Mouse (Mus musculus) midbrain, embryonic 14.5 days (tissue): Measurements from ENCODE around the gene Ect2. TPM values are rescaled to one million over a fixed set of nuclear protein-coding genes. Genes with fewer than 3 reads are reported as not detected.
A peak's percentile ranks its signal among the peaks of the same experiment; 100 is the strongest.

ENCODE experiments used
- ATAC-seq: fragments of 200-750 bp; cut with Nextera tagmentation; 2 replicates; pipeline ENCODE4 v1.8.0; 2017; ENCODE audit warnings: moderate number of reproducible peaks, moderate library complexity; ENCODE audit not compliant: low FRiP score, low TSS enrichment
- DNase-seq: peaks from one replicate; pipeline ENCODE4 v3.0.0-alpha.2; 2015
- H3K27ac ChIP-seq: fragments of 300-500 bp; sonication (generic); replicated peaks from 2 replicates; pipeline ENCODE4 v1.5.1; 2014; ENCODE audit warnings: mild to moderate bottlenecking, low read depth, low read length, moderate library complexity
- H3K27me3 ChIP-seq: fragments of 300-500 bp; sonication (generic); 2 replicates; pipeline ENCODE4 v1.6.1; 2014; ENCODE audit warnings: low read length, control low read depth, mixed read lengths; ENCODE audit not compliant: control insufficient read depth, insufficient read depth
- H3K36me3 ChIP-seq: fragments of 300-500 bp; sonication (generic); 2 replicates; pipeline ENCODE4 v1.6.1; 2014; ENCODE audit warnings: low read length, control low read depth; ENCODE audit not compliant: control insufficient read depth, insufficient read depth
- H3K4me1 ChIP-seq: fragments of 300-500 bp; sonication (generic); 2 replicates; pipeline ENCODE4 v1.6.1; 2014; ENCODE audit warnings: mild to moderate bottlenecking, antibody characterized with exemption, low read length, control low read depth; ENCODE audit not compliant: control insufficient read depth, insufficient read depth
- H3K4me2 ChIP-seq: fragments of 300-500 bp; sonication (generic); 2 replicates; pipeline ENCODE4 v1.6.1; 2014; ENCODE audit warnings: mild to moderate bottlenecking, low read length, moderate library complexity
- H3K4me3 ChIP-seq: fragments of 300-500 bp; sonication (generic); replicated peaks from 2 replicates; pipeline ENCODE4 v1.5.1; 2014; ENCODE audit warnings: low read depth, low read length
- H3K9ac ChIP-seq: fragments of 300-500 bp; sonication (generic); replicated peaks from 2 replicates; pipeline ENCODE4 v1.6.1; 2014; ENCODE audit warnings: mild to moderate bottlenecking, low read length, moderate library complexity
- H3K9me3 ChIP-seq: fragments of 300-500 bp; sonication (generic); 2 replicates; pipeline ENCODE4 v1.6.1; 2016; ENCODE audit warnings: low read length, control low read depth, mixed read lengths; ENCODE audit not compliant: control insufficient read depth
- WGBS: fragments of 180-500 bp; shearing (Covaris S2); extraction: QIAGEN DNeasy Blood & Tissue Kit; methylation state at CpG from one replicate; pipeline ENCODE4 v1.1.7; 2014; 5-methylcytosine and 5-hydroxymethylcytosine counted together
- polyA plus RNA-seq: library from polyadenylated mRNA; unstranded; fragments of >200 nt; fragmentation: Nextera tagmentation; extraction: Ambion mirVana; gene quantifications from 2 replicates; pipeline ENCODE4 v1.2.1, GENCODE M21; 2014

Ect2 gene
- polyA plus RNA-seq, 1 experiment from 2014 or later = 16.9 TPM

GRCm38 (mm10) chr3:27153191-27153671 lies 447 bp downstream of the Ect2 start:
- peak; percentile 44; the same call in 1 of the 2 replicates for ATAC-seq
- Histone ChIP-seq H3K27ac (no peak overlapping the region), H3K27me3 (no peaks in the 10 kb centered on the region), H3K4me1 (peaks cover 7% of the 10 kb centered on the region), H3K36me3 (no peaks in the 10 kb centered on the region), H3K9me3 (no peaks in the 10 kb centered on the region), H3K4me3 (peak overlapping the region; percentile 77), H3K9ac (peak overlapping the region; percentile 47), H3K4me2 (peak overlapping the region; percentile 72)
- DNase-seq = peak; percentile 19
- WGBS = under 1% methylated on average over 31 of the region's 31 CpGs

- Histone ChIP-seq H3K9ac (no peak overlapping the region), H3K4me1 (no peaks in the 10 kb centered on the region), H3K4me2 (no peak overlapping the region), H3K36me3 (0 out of 2 replicates have a peak, but pooled peaks cover 3% of the 10 kb centered on the region), H3K27me3 (no peaks in the 10 kb centered on the region), H3K9me3 (no peaks in the 10 kb centered on the region), H3K4me3 (no peak overlapping the region), H3K27ac (no peak overlapping the region)
- no peak for ATAC-seq
- WGBS = 96% methylated on average over 7 of the region's 7 CpGs
- no peak for DNase-seq
Observed at GRCm38 (mm10) chr3:27145733-27146132, 7.9 kb downstream of the Ect2 start.

GRCm38 (mm10) chr3:27143570-27143969 lies 10.1 kb downstream of the Ect2 start:
- DNase-seq (no peak), ATAC-seq (no peak)
- H3K4me2 ChIP-seq = no peak overlapping the region
- WGBS = 92% methylated on average over 7 of the region's 7 CpGs
- H3K9ac ChIP-seq = no peak overlapping the region
- no peaks in the 10 kb centered on the region for H3K9me3 ChIP-seq
- H3K27me3 ChIP-seq = no peaks in the 10 kb centered on the region
- H3K4me3 ChIP-seq = no peak overlapping the region
- H3K36me3 ChIP-seq = 0 out of 2 replicates have a peak, but pooled peaks cover 4% of the 10 kb centered on the region
- H3K4me1 ChIP-seq = no peaks in the 10 kb centered on the region
- no peak overlapping the region for H3K27ac ChIP-seq

- H3K9ac ChIP-seq = no peak overlapping the region
- 90% methylated on average over 8 of the region's 8 CpGs for WGBS
- no peaks in the 10 kb centered on the region for H3K9me3 ChIP-seq
- DNase-seq (no peak), ATAC-seq (no peak)
- H3K4me1 ChIP-seq = no peaks in the 10 kb centered on the region
- peaks cover 16% of the 10 kb centered on the region; the same call in 1 of the 2 replicates for H3K36me3 ChIP-seq
- no peak overlapping the region for H3K27ac ChIP-seq
- no peak overlapping the region for H3K4me3 ChIP-seq
- no peak overlapping the region for H3K4me2 ChIP-seq
- H3K27me3 ChIP-seq = no peaks in the 10 kb centered on the region
Observed at GRCm38 (mm10) chr3:27140101-27140500, 13.6 kb downstream of the Ect2 start.

GRCm38 (mm10) chr3:27121864-27122450 lies 31.7 kb downstream of the Ect2 start:
- no peak overlapping the region for H3K9ac ChIP-seq
- WGBS = 86% methylated on average over 9 of the region's 9 CpGs
- H3K9me3 ChIP-seq = no peaks in the 10 kb centered on the region
- no peaks in the 10 kb centered on the region for H3K36me3 ChIP-seq
- H3K4me3 ChIP-seq = no peak overlapping the region
- ATAC-seq (no peak), DNase-seq (no peak)
- H3K4me1 ChIP-seq = no peaks in the 10 kb centered on the region
- no peaks in the 10 kb centered on the region for H3K27me3 ChIP-seq
- H3K27ac ChIP-seq = no peak overlapping the region
- H3K4me2 ChIP-seq = no peak overlapping the region

GRCm38 (mm10) chr3:27120932-27121331 lies 32.7 kb downstream of the Ect2 start:
- Histone ChIP-seq H3K27ac (no peak overlapping the region), H3K36me3 (no peaks in the 10 kb centered on the region), H3K9me3 (no peaks in the 10 kb centered on the region), H3K4me1 (no peaks in the 10 kb centered on the region), H3K4me3 (no peak overlapping the region), H3K9ac (no peak overlapping the region), H3K4me2 (no peak overlapping the region), H3K27me3 (no peaks in the 10 kb centered on the region)
- ATAC-seq = no peak
- DNase-seq = no peak
- 93% methylated on average over 6 of the region's 6 CpGs for WGBS

- ATAC-seq (no peak), DNase-seq (no peak)
- Histone ChIP-seq H3K36me3 (0 out of 2 replicates have a peak, but pooled peaks cover 4% of the 10 kb centered on the region), H3K4me1 (no peaks in the 10 kb centered on the region), H3K9ac (no peak overlapping the region), H3K27ac (no peak overlapping the region), H3K4me3 (no peak overlapping the region), H3K27me3 (no peaks in the 10 kb centered on the region), H3K9me3 (no peaks in the 10 kb centered on the region), H3K4me2 (no peak overlapping the region)
- WGBS = 93% methylated on average over 4 of the region's 4 CpGs
Observed at GRCm38 (mm10) chr3:27118227-27118626, 35.5 kb downstream of the Ect2 start.

- Histone ChIP-seq H3K4me1 (no peaks in the 10 kb centered on the region), H3K36me3 (0 out of 2 replicates have a peak, but pooled peaks cover 4% of the 10 kb centered on the region), H3K4me3 (no peak overlapping the region), H3K4me2 (no peak overlapping the region), H3K9ac (no peak overlapping the region), H3K27me3 (no peaks in the 10 kb centered on the region), H3K9me3 (no peaks in the 10 kb centered on the region), H3K27ac (no peak overlapping the region)
- ATAC-seq (no peak), DNase-seq (peak; percentile 83)
Observed at GRCm38 (mm10) chr3:27110860-27111259, 42.8 kb downstream of the Ect2 start.

GRCm38 (mm10) chr3:27109109-27109508 lies 44.6 kb downstream of the Ect2 start:
- DNase-seq (no peak), ATAC-seq (no peak)
- H3K27ac ChIP-seq = no peak overlapping the region
- WGBS = 94% methylated on average over 4 of the region's 4 CpGs
- H3K36me3 ChIP-seq = no peaks in the 10 kb centered on the region
- H3K27me3 ChIP-seq = no peaks in the 10 kb centered on the region
- no peak overlapping the region for H3K4me3 ChIP-seq
- H3K4me2 ChIP-seq = no peak overlapping the region
- no peaks in the 10 kb centered on the region for H3K4me1 ChIP-seq
- no peak overlapping the region for H3K9ac ChIP-seq
- H3K9me3 ChIP-seq = no peaks in the 10 kb centered on the region
